Mouse (Mus musculus) heart, adult 2 months (tissue): ENCODE data around the gene Slc16a7. TPM values are rescaled to one million over a fixed set of nuclear protein-coding genes. Genes with fewer than 3 reads are reported as not detected.

ENCODE experiments used
- DNase-seq, 2 experiments: peaks; one replicate each; pipeline ENCODE4 v3.0.0; 2021
- H3K27ac ChIP-seq: fragments of 200-600 bp; 2 replicates; pipeline ENCODE4 v1.8.1; 2022
- H3K27me3 ChIP-seq: fragments of 200-500 bp; 2 replicates; pipeline ENCODE4 v1.6.1; 2012; ENCODE audit warnings: mild to moderate bottlenecking, low read length, inconsistent platforms, mixed read lengths; ENCODE audit not compliant: control insufficient read depth, insufficient read depth
- H3K36me3 ChIP-seq: fragments of 200-500 bp; 2 replicates; pipeline ENCODE4 v1.6.1; 2012; ENCODE audit warnings: low read length, inconsistent platforms; ENCODE audit not compliant: control insufficient read depth, insufficient read depth
- H3K4me1 ChIP-seq: fragments of 200-500 bp; 2 replicates; pipeline ENCODE4 v1.6.1; 2011; ENCODE audit warnings: low read length; ENCODE audit not compliant: control insufficient read depth, insufficient read depth
- H3K4me3 ChIP-seq: fragments of 200-600 bp; 2 replicates; pipeline ENCODE4 v1.8.1; 2022
- H3K79me2 ChIP-seq: fragments of 200-500 bp; replicated peaks from 2 replicates; pipeline ENCODE4 v1.6.1; 2012; ENCODE audit warnings: mild to moderate bottlenecking, inconsistent platforms, low read length, moderate library complexity, mixed read lengths; ENCODE audit not compliant: control insufficient read depth, insufficient read depth
- H3K9ac ChIP-seq: fragments of 200-500 bp; 2 replicates; pipeline ENCODE4 v1.6.1; 2012; ENCODE audit warnings: low read depth, mild to moderate bottlenecking, control low read depth, inconsistent platforms, low read length, mixed read lengths
- CTCF ChIP-seq: fragments of 200-600 bp; IDR thresholded peaks from 2 replicates; pipeline ENCODE4 v1.8.1; 2022; ENCODE audit warnings: antibody characterized with exemption, mild to moderate bottlenecking, moderate library complexity
- EP300 ChIP-seq: fragments of 200-500 bp; IDR thresholded peaks from 2 replicates; pipeline ENCODE4 v1.6.1; 2011; ENCODE audit warnings: low read depth, low read length, control low read depth; ENCODE audit not compliant: insufficient read depth
- POLR2A ChIP-seq: fragments of 200-500 bp; IDR thresholded peaks from 2 replicates; pipeline ENCODE4 v1.6.1; 2011; ENCODE audit warnings: mild to moderate bottlenecking, low read depth, low read length, control low read depth; ENCODE audit not compliant: insufficient read depth
- WGBS: fragments of 180-500 bp; shearing (Covaris S2); methylation state at CpG from one replicate; pipeline ENCODE4 v1.1.7; 2018; 5-methylcytosine and 5-hydroxymethylcytosine counted together
- intact Hi-C: fragments of 180-260 bp; cut with DNase I; formaldehyde crosslinking; loops from one replicate; pipeline ENCODE4 v1.15.1; 2025
- polyA plus RNA-seq: library from polyadenylated mRNA; depleted of rRNA; stranded (reverse); fragments of >200 nt; gene quantifications from 2 replicates; pipeline ENCODE4 v1.2.3, GENCODE M21; 2012
- total RNA-seq, 2 experiments: library from RNA; stranded (reverse); gene quantifications; 2 replicates each; pipeline ENCODE4 v1.2.3; 2021

Slc16a7 gene
- total and polyA plus RNA-seq, 3 experiments = 7.9 to 14.4 (median 13.3) TPM

DNA sequence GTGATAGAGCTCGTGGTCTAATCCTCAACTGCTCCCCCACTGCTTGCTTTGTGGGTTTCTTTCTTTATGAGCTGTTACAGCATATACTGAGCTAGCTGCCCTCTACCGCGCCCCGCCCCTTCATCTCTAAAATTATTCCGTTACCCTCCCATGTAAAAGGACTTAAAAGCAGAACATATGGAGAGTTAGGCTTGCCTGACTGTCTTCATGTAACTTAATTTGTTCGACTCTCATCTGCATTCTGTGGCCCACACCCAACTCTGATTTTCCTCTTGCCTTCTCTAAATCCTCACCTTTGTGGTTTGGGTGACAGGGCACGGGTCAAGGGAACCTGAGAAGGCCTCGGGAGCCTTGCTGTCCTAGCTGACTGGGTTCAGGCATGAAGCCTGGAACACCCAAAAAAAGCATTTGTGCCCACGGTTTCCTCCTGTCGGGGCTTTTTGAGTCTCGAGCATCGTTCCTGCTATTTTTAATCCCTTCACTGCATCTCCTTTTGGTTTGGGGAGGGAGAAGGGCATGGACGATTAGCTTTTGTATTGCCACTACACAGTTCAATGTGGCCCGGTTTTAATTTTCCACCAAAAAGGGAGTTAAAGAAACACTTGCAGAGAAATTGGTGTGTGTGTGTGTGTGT, 1.4 kb downstream of the Slc16a7 start:
- WGBS = 56% methylated on average over 14 of the region's 14 CpGs
- Histone ChIP-seq H3K4me3 (no peak overlapping the region), H3K27ac (no peak overlapping the region), H3K27me3 (no peaks in the 10 kb centered on the region), H3K79me2 (no peaks in the 10 kb centered on the region), H3K36me3 (no peaks in the 10 kb centered on the region), H3K4me1 (no peaks in the 10 kb centered on the region), H3K9ac (no peak overlapping the region)
- intact Hi-C loops = loop anchor here (10.0 kb wide), 1 partner anchor 123 kb away; no protein-coding TSS in a partner anchor
- DNase-seq = peak in 1 of 2 experiments; percentile 37
- TF ChIP-seq CTCF = no peak
- TF ChIP-seq EP300 = no peak
- no peak for TF ChIP-seq POLR2A

- Histone ChIP-seq H3K4me3 (no peak overlapping the region), H3K27ac (no peak overlapping the region), H3K9ac (no peak overlapping the region), H3K36me3 (no peaks in the 10 kb centered on the region), H3K27me3 (no peaks in the 10 kb centered on the region), H3K79me2 (no peaks in the 10 kb centered on the region), H3K4me1 (no peaks in the 10 kb centered on the region)
- TF ChIP-seq EP300 (no peak), CTCF (no peak), POLR2A (no peak)
- WGBS = 64% methylated on average over 5 of the region's 5 CpGs
- intact Hi-C loops = no loop called here
- no peak for DNase-seq
Measured at GRCm38 (mm10) chr10:125375526-125375925, 13.7 kb downstream of the Slc16a7 start.

- H3K79me2 ChIP-seq = no peaks in the 10 kb centered on the region
- no peak overlapping the region for H3K4me3 ChIP-seq
- intact Hi-C loops = no loop called here
- H3K4me1 ChIP-seq = peaks cover 1% of the 10 kb centered on the region
- DNase-seq = no peak
- H3K9ac ChIP-seq = no peak overlapping the region
- H3K27ac ChIP-seq = no peak overlapping the region
- TF ChIP-seq POLR2A (no peak), EP300 (no peak), CTCF (no peak)
- H3K27me3 ChIP-seq = no peaks in the 10 kb centered on the region
- no peaks in the 10 kb centered on the region for H3K36me3 ChIP-seq
- WGBS = 90% methylated on average over 13 of the region's 13 CpGs
Measured at GRCm38 (mm10) chr10:125372666-125373065, 16.6 kb downstream of the Slc16a7 start.

GRCm38 (mm10) chr10:125371451-125371850, 17.8 kb downstream of the Slc16a7 start:
- Histone ChIP-seq H3K4me3 (no peak overlapping the region), H3K27me3 (no peaks in the 10 kb centered on the region), H3K79me2 (no peaks in the 10 kb centered on the region), H3K36me3 (no peaks in the 10 kb centered on the region), H3K9ac (no peak overlapping the region), H3K27ac (no peak overlapping the region), H3K4me1 (peaks cover 1% of the 10 kb centered on the region)
- 40% methylated on average over 11 of the region's 11 CpGs for WGBS
- DNase-seq = no peak
- intact Hi-C loops = no loop called here
- TF ChIP-seq CTCF (no peak), EP300 (no peak), POLR2A (no peak)

GRCm38 (mm10) chr10:125370037-125370610, 19.1 kb downstream of the Slc16a7 start:
- no peaks in the 10 kb centered on the region for H3K79me2 ChIP-seq
- peak overlapping the region; percentile 9; the same call in 1 of the 2 replicates for H3K4me3 ChIP-seq
- intact Hi-C loops = no loop called here
- no peak overlapping the region for H3K9ac ChIP-seq
- WGBS = 38% methylated on average over 8 of the region's 8 CpGs
- no peaks in the 10 kb centered on the region for H3K36me3 ChIP-seq
- TF ChIP-seq POLR2A (no peak), EP300 (no peak), CTCF (no peak)
- peak overlapping the region; percentile 43 for H3K27ac ChIP-seq
- peak in 1 of 2 experiments; percentile 47 for DNase-seq
- peaks cover 1% of the 10 kb centered on the region for H3K4me1 ChIP-seq
- H3K27me3 ChIP-seq = no peaks in the 10 kb centered on the region

- WGBS = 79% methylated on average over 7 of the region's 7 CpGs
- DNase-seq = no peak
- H3K9ac ChIP-seq = no peak overlapping the region
- H3K4me1 ChIP-seq = no peaks in the 10 kb centered on the region
- H3K4me3 ChIP-seq = no peak overlapping the region
- no peaks in the 10 kb centered on the region for H3K79me2 ChIP-seq
- H3K36me3 ChIP-seq = no peaks in the 10 kb centered on the region
- TF ChIP-seq EP300 (no peak), POLR2A (no peak)
- H3K27me3 ChIP-seq = no peaks in the 10 kb centered on the region
- intact Hi-C loops = no loop called here
- no peak overlapping the region for H3K27ac ChIP-seq
Measured at GRCm38 (mm10) chr10:125358479-125358878, 30.8 kb downstream of the Slc16a7 start.
